Mouse (Mus musculus) C2C12 (cell line): ENCODE results near the gene Sorbs1. TPM values are rescaled to one million over a fixed set of nuclear protein-coding genes. Genes with fewer than 3 reads are reported as not detected.

Experiments used
- H3K27me3 ChIP-seq: one replicate; pipeline ENCODE4 v1.6.1; 2011; ENCODE audit not compliant: control insufficient read depth, insufficient read depth, insufficient read length
- H3K36me3 ChIP-seq: one replicate; pipeline ENCODE4 v1.6.1; 2011; ENCODE audit not compliant: control insufficient read depth, insufficient read depth
- H3K4me3 ChIP-seq: one replicate; pipeline ENCODE4 v1.5.1; 2011; ENCODE audit warnings: mild to moderate bottlenecking, control low read depth; ENCODE audit not compliant: poor library complexity, insufficient read depth, severe bottlenecking
- H3K79me2 ChIP-seq: one replicate; pipeline ENCODE4 v1.6.1; 2011; ENCODE audit not compliant: control insufficient read depth, insufficient read depth
- H3K79me3 ChIP-seq: one replicate; pipeline ENCODE4 v1.6.1; 2011; ENCODE audit warnings: low read depth, control low read depth
- H3ac ChIP-seq: one replicate; pipeline ENCODE3; 2011; ENCODE audit warnings: low read depth; ENCODE audit not compliant: control insufficient read depth, insufficient read length
- CEBPB ChIP-seq: IDR thresholded peaks from one replicate; pipeline ENCODE4 v1.6.1; 2011; ENCODE audit warnings: low read depth, mild to moderate bottlenecking, control low read depth, moderate library complexity
- CTCF ChIP-seq: IDR thresholded peaks from one replicate; pipeline ENCODE4 v1.5.1; 2011; ENCODE audit not compliant: control insufficient read depth, insufficient read depth, insufficient read length
- FOSL1 ChIP-seq: IDR thresholded peaks from one replicate; pipeline ENCODE4 v1.8.0; 2011; ENCODE audit warnings: mild to moderate bottlenecking, low read length; ENCODE audit not compliant: poor library complexity, insufficient read depth, severe bottlenecking
- MAX ChIP-seq: IDR thresholded peaks from one replicate; pipeline ENCODE4 v1.6.1; 2011; ENCODE audit warnings: mild to moderate bottlenecking, control low read depth
- MYOD1 ChIP-seq: IDR thresholded peaks from one replicate; pipeline ENCODE4 v1.6.1; 2011; ENCODE audit warnings: low read depth; ENCODE audit not compliant: control insufficient read depth, insufficient read length
- MYOG ChIP-seq: IDR thresholded peaks from one replicate; pipeline ENCODE4 v1.6.1; 2011; ENCODE audit not compliant: control insufficient read depth, insufficient read length; ENCODE audit errors: extremely low read depth
- USF1 ChIP-seq: IDR thresholded peaks from one replicate; pipeline ENCODE4 v1.6.1; 2011; ENCODE audit warnings: low read depth, mild to moderate bottlenecking, control low read depth, moderate library complexity
- polyA plus RNA-seq: library from polyadenylated mRNA; unstranded; fragments of >200 nt; fragmentation: generic; extraction: Trizol; gene quantifications from one replicate; pipeline ENCODE4 v1.2.1, GENCODE M21; 2012; ENCODE audit warnings: missing spikeins

Gene Sorbs1
- polyA plus RNA-seq, 1 experiment = 9.0 TPM

GRCm38 (mm10) chr19:40478161-40478575 is 35.4 kb downstream of the Sorbs1 start:
- H3K79me2 ChIP-seq = no peaks in the 10 kb centered on the region
- TF ChIP-seq FOSL1 (no peak), MYOD1 (no peak), MAX (no peak), MYOG (no peak), USF1 (no peak), CTCF (no peak), CEBPB (no peak)
- no peaks in the 10 kb centered on the region for H3K27me3 ChIP-seq
- no peaks in the 10 kb centered on the region for H3K36me3 ChIP-seq
- H3K79me3 ChIP-seq = no peaks in the 10 kb centered on the region
- no peak overlapping the region for H3K4me3 ChIP-seq
- no peak overlapping the region for H3ac ChIP-seq

- H3K4me3 ChIP-seq = no peak overlapping the region
- no peaks in the 10 kb centered on the region for H3K27me3 ChIP-seq
- no peaks in the 10 kb centered on the region for H3K79me2 ChIP-seq
- H3K79me3 ChIP-seq = no peaks in the 10 kb centered on the region
- no peak overlapping the region for H3ac ChIP-seq
- no peak for TF ChIP-seq CTCF
- no peak for TF ChIP-seq MYOG
- TF ChIP-seq MYOD1 = no peak
- no peak for TF ChIP-seq MAX
- TF ChIP-seq CEBPB = no peak
- TF ChIP-seq USF1 = no peak
- no peak for TF ChIP-seq FOSL1
- no peaks in the 10 kb centered on the region for H3K36me3 ChIP-seq
Observed at GRCm38 (mm10) chr19:40477445-40477941, 36.1 kb downstream of the Sorbs1 start.

GRCm38 (mm10) chr19:40476491-40476890 is 37.1 kb downstream of the Sorbs1 start:
- Histone ChIP-seq H3K27me3 (no peaks in the 10 kb centered on the region), H3K36me3 (no peaks in the 10 kb centered on the region), H3K4me3 (no peak overlapping the region), H3K79me2 (no peaks in the 10 kb centered on the region), H3K79me3 (no peaks in the 10 kb centered on the region), H3ac (no peak overlapping the region)
- no peak for TF ChIP-seq USF1
- no peak for TF ChIP-seq MYOG
- no peak for TF ChIP-seq CEBPB

- Histone ChIP-seq H3K79me3 (no peaks in the 10 kb centered on the region), H3ac (no peak overlapping the region), H3K4me3 (no peak overlapping the region), H3K27me3 (no peaks in the 10 kb centered on the region), H3K36me3 (no peaks in the 10 kb centered on the region), H3K79me2 (no peaks in the 10 kb centered on the region)
- TF ChIP-seq FOSL1 (no peak), CTCF (no peak), MYOD1 (no peak), MAX (no peak), MYOG (no peak), CEBPB (no peak), USF1 (no peak)
Observed at GRCm38 (mm10) chr19:40471526-40472245, 41.9 kb downstream of the Sorbs1 start.

GRCm38 (mm10) chr19:40469792-40470191 is 43.8 kb downstream of the Sorbs1 start:
- Histone ChIP-seq H3K4me3 (no peak overlapping the region), H3K27me3 (no peaks in the 10 kb centered on the region), H3K79me3 (peaks cover 2% of the 10 kb centered on the region), H3K79me2 (no peaks in the 10 kb centered on the region), H3ac (no peak overlapping the region), H3K36me3 (no peaks in the 10 kb centered on the region)
- TF ChIP-seq USF1 (no peak), CEBPB (no peak), CTCF (no peak), MYOD1 (no peak), MYOG (no peak), FOSL1 (no peak)

- H3K4me3 ChIP-seq = no peak overlapping the region
- no peaks in the 10 kb centered on the region for H3K27me3 ChIP-seq
- no peak for TF ChIP-seq FOSL1
- no peak for TF ChIP-seq CTCF
- TF ChIP-seq USF1 = no peak
- no peak for TF ChIP-seq MAX
- no peak for TF ChIP-seq MYOD1
- TF ChIP-seq MYOG = no peak
- TF ChIP-seq CEBPB = no peak
- peaks cover 2% of the 10 kb centered on the region for H3K79me3 ChIP-seq
- H3ac ChIP-seq = no peak overlapping the region
- H3K79me2 ChIP-seq = no peaks in the 10 kb centered on the region
- no peaks in the 10 kb centered on the region for H3K36me3 ChIP-seq
Observed at GRCm38 (mm10) chr19:40468308-40468707, 45.3 kb downstream of the Sorbs1 start.
